Mouse (Mus musculus) liver, adult 2 months (tissue): ENCODE results near the gene Limk2. TPM values are rescaled to one million over a fixed set of nuclear protein-coding genes. Genes with fewer than 3 reads are reported as not detected.

Experiments used
- DNase-seq: peaks from one replicate; pipeline ENCODE4 v3.0.0-alpha.2; 2011; ENCODE audit warnings: low read depth, low spot score; ENCODE audit errors: extremely low read depth
- H3K27ac ChIP-seq: fragments of 200-500 bp; replicated peaks from 2 replicates; pipeline ENCODE4 v1.5.1; 2012; ENCODE audit warnings: low read depth, mild to moderate bottlenecking, control low read depth, inconsistent platforms, low read length; ENCODE audit not compliant: insufficient read depth
- H3K27me3 ChIP-seq: fragments of 200-500 bp; 2 replicates; pipeline ENCODE4 v1.6.1; 2012; ENCODE audit warnings: mild to moderate bottlenecking, moderate library complexity, low read length, inconsistent platforms; ENCODE audit not compliant: control insufficient read depth, insufficient read depth
- H3K36me3 ChIP-seq: fragments of 200-500 bp; 2 replicates; pipeline ENCODE4 v1.6.1; 2012; ENCODE audit warnings: low read length, inconsistent platforms; ENCODE audit not compliant: control insufficient read depth, insufficient read depth
- H3K4me1 ChIP-seq: fragments of 200-500 bp; 2 replicates; pipeline ENCODE4 v1.6.1; 2011; ENCODE audit warnings: low read length; ENCODE audit not compliant: control insufficient read depth, insufficient read depth
- H3K4me3 ChIP-seq: fragments of 200-500 bp; 2 replicates; pipeline ENCODE4 v1.5.1; 2011; ENCODE audit warnings: low read depth, mild to moderate bottlenecking, control low read depth, low read length, moderate library complexity; ENCODE audit not compliant: insufficient read depth
- H3K79me2 ChIP-seq: fragments of 200-500 bp; 2 replicates; pipeline ENCODE4 v1.6.1; 2012; ENCODE audit warnings: inconsistent platforms, mild to moderate bottlenecking, low read length, moderate library complexity; ENCODE audit not compliant: control insufficient read depth, insufficient read depth
- H3K9ac ChIP-seq: fragments of 200-500 bp; 2 replicates; pipeline ENCODE4 v1.6.1; 2012; ENCODE audit warnings: low read depth, mild to moderate bottlenecking, control low read depth, inconsistent platforms, low read length
- CTCF ChIP-seq: fragments of 200-500 bp; IDR thresholded peaks from 2 replicates; pipeline ENCODE4 v1.5.1; 2011; ENCODE audit warnings: low read depth, low read length, control low read depth
- POLR2A ChIP-seq: fragments of 200-500 bp; IDR thresholded peaks from 2 replicates; pipeline ENCODE4 v1.6.1; 2011; ENCODE audit warnings: low read length, control low read depth; ENCODE audit not compliant: insufficient read depth; ENCODE audit errors: extremely low read depth
- WGBS: fragments of 180-500 bp; shearing (Covaris S2); methylation state at CpG from one replicate; pipeline ENCODE4 v1.1.7; 2018; 5-methylcytosine and 5-hydroxymethylcytosine counted together
- polyA plus RNA-seq: library from polyadenylated mRNA; depleted of rRNA; stranded (reverse); fragments of >200 nt; gene quantifications from 2 replicates; pipeline ENCODE4 v1.2.3, GENCODE M21; 2012
- total RNA-seq: library from RNA; depleted of rRNA; stranded (reverse); fragments of >200 nt; gene quantifications from 2 replicates; pipeline ENCODE4 v1.2.3, GENCODE M21; 2014

Gene Limk2
- total and polyA plus RNA-seq, 2 experiments: 7.2 to 9.1 TPM

- H3K36me3 ChIP-seq: no peaks in the 10 kb centered on the region
- no peaks in the 10 kb centered on the region for H3K27me3 ChIP-seq
- H3K4me3 ChIP-seq: no peak overlapping the region
- no peak overlapping the region for H3K9ac ChIP-seq
- no peak for DNase-seq
- TF ChIP-seq POLR2A: no peak
- TF ChIP-seq CTCF: peak; percentile 4; the same call in 1 of the 2 replicates
- no peak overlapping the region for H3K27ac ChIP-seq
- 88% methylated on average over 5 of the region's 5 CpGs for WGBS
- H3K4me1 ChIP-seq: 0 out of 2 replicates have a peak, but pooled peaks cover 1% of the 10 kb centered on the region
- no peaks in the 10 kb centered on the region for H3K79me2 ChIP-seq
These were observed 26.1 kb downstream of the Limk2 start for GRCm38 (mm10) chr11:3382602-3383594.

- TF ChIP-seq CTCF: no peak
- no peak for TF ChIP-seq POLR2A
- 92% methylated on average over 6 of the region's 6 CpGs for WGBS
- DNase-seq: no peak
- no peak overlapping the region for H3K9ac ChIP-seq
- H3K79me2 ChIP-seq: no peaks in the 10 kb centered on the region
- H3K4me1 ChIP-seq: no peaks in the 10 kb centered on the region
- no peak overlapping the region for H3K4me3 ChIP-seq
- H3K36me3 ChIP-seq: no peaks in the 10 kb centered on the region
- H3K27me3 ChIP-seq: no peaks in the 10 kb centered on the region
- H3K27ac ChIP-seq: no peak overlapping the region
These were observed 27.7 kb downstream of the Limk2 start for GRCm38 (mm10) chr11:3381148-3381814.

GRCm38 (mm10) chr11:3379427-3379826 is 29.6 kb downstream of the Limk2 start:
- no peak for DNase-seq
- 72% methylated on average over 4 of the region's 4 CpGs for WGBS

GRCm38 (mm10) chr11:3374741-3375140 is 34.2 kb downstream of the Limk2 start:
- no peaks in the 10 kb centered on the region for H3K36me3 ChIP-seq
- no peak overlapping the region for H3K27ac ChIP-seq
- no peaks in the 10 kb centered on the region for H3K27me3 ChIP-seq
- DNase-seq: no peak
- peaks cover 6% of the 10 kb centered on the region; the same call in 1 of the 2 replicates for H3K4me1 ChIP-seq
- TF ChIP-seq CTCF (no peak), POLR2A (no peak)
- 83% methylated on average over 12 of the region's 12 CpGs for WGBS
- H3K9ac ChIP-seq: no peak overlapping the region
- no peak overlapping the region for H3K4me3 ChIP-seq
- no peaks in the 10 kb centered on the region for H3K79me2 ChIP-seq

More at GRCm38 (mm10) chr11:3379427-3379826, 29.6 kb downstream of the Limk2 start:
- TF ChIP-seq POLR2A (no peak), CTCF (no peak)
- H3K79me2 ChIP-seq: no peaks in the 10 kb centered on the region
- no peak overlapping the region for H3K27ac ChIP-seq
- no peaks in the 10 kb centered on the region for H3K27me3 ChIP-seq
- no peak overlapping the region for H3K4me3 ChIP-seq
- H3K4me1 ChIP-seq: no peaks in the 10 kb centered on the region
- no peak overlapping the region for H3K9ac ChIP-seq
- H3K36me3 ChIP-seq: no peaks in the 10 kb centered on the region

GRCm38 (mm10) chr11:3374293-3374645 is 34.7 kb downstream of the Limk2 start:
- Histone ChIP-seq H3K79me2 (no peaks in the 10 kb centered on the region), H3K4me3 (no peak overlapping the region), H3K36me3 (no peaks in the 10 kb centered on the region), H3K27ac (no peak overlapping the region), H3K4me1 (peaks cover 6% of the 10 kb centered on the region; the same call in 1 of the 2 replicates), H3K9ac (no peak overlapping the region), H3K27me3 (no peaks in the 10 kb centered on the region)
- no peak for DNase-seq
- WGBS: 77% methylated on average over 7 of the region's 7 CpGs
- TF ChIP-seq POLR2A: no peak
- no peak for TF ChIP-seq CTCF
